Mouse (Mus musculus) heart, postnatal 0 days (tissue): ENCODE data around the gene Trak1. TPM values are rescaled to one million over a fixed set of nuclear protein-coding genes. Genes with fewer than 3 reads are reported as not detected.
A peak's percentile ranks its signal among the peaks of the same experiment; 100 is the strongest.

Experiments used
- ATAC-seq: fragments of 200-750 bp; cut with Nextera tagmentation; 2 replicates; pipeline ENCODE4 v1.8.0; 2017; ENCODE audit warnings: low read depth, moderate number of reproducible peaks, moderate library complexity; ENCODE audit not compliant: insufficient read depth
- DNase-seq: peaks from one replicate; pipeline ENCODE4 v3.0.0-alpha.2; 2016; ENCODE audit warnings: low spot score
- H3K27ac ChIP-seq: fragments of 300-500 bp; sonication (generic); 2 replicates; pipeline ENCODE4 v1.5.1; 2014; ENCODE audit warnings: low read depth, mild to moderate bottlenecking
- H3K27me3 ChIP-seq: fragments of 300-500 bp; sonication (generic); 2 replicates; pipeline ENCODE4 v1.6.1; 2014; ENCODE audit warnings: low read length, mixed read lengths; ENCODE audit not compliant: control insufficient read depth, insufficient read depth
- H3K36me3 ChIP-seq: fragments of 300-500 bp; sonication (generic); replicated peaks from 2 replicates; pipeline ENCODE4 v1.6.1; 2014; ENCODE audit warnings: low read length, mixed read lengths; ENCODE audit not compliant: control insufficient read depth, insufficient read depth
- H3K4me1 ChIP-seq: fragments of 300-500 bp; sonication (generic); 2 replicates; pipeline ENCODE4 v1.6.1; 2014; ENCODE audit warnings: antibody characterized with exemption; ENCODE audit not compliant: control insufficient read depth, insufficient read depth
- H3K4me2 ChIP-seq: fragments of 300-500 bp; sonication (generic); 2 replicates; pipeline ENCODE4 v1.6.1; 2014; ENCODE audit warnings: low read depth, mild to moderate bottlenecking, low read length, moderate library complexity
- H3K4me3 ChIP-seq: fragments of 300-500 bp; sonication (generic); 2 replicates; pipeline ENCODE4 v1.5.1; 2014; ENCODE audit warnings: low read depth, low read length
- H3K9ac ChIP-seq: fragments of 300-500 bp; sonication (generic); replicated peaks from 2 replicates; pipeline ENCODE4 v1.6.1; 2014; ENCODE audit warnings: low read depth, low read length, mixed read lengths
- H3K9me3 ChIP-seq: fragments of 300-500 bp; sonication (generic); replicated peaks from 2 replicates; pipeline ENCODE4 v1.6.1; 2016; ENCODE audit warnings: low read length; ENCODE audit not compliant: control insufficient read depth
- CTCF ChIP-seq: IDR thresholded peaks from 2 replicates; pipeline ENCODE4 v1.5.1; 2016; ENCODE audit warnings: antibody characterized with exemption, control low read depth, low read depth
- EP300 ChIP-seq: IDR thresholded peaks from 2 replicates; pipeline ENCODE4 v1.6.1; 2016; ENCODE audit warnings: antibody characterized with exemption, low read depth
- WGBS: fragments of 180-500 bp; shearing (Covaris S2); extraction: QIAGEN DNeasy Blood & Tissue Kit; methylation state at CpG from one replicate; pipeline ENCODE4 v1.1.7; 2014; 5-methylcytosine and 5-hydroxymethylcytosine counted together
- polyA plus RNA-seq: library from polyadenylated mRNA; unstranded; fragments of >200 nt; fragmentation: Nextera tagmentation; extraction: Ambion mirVana; gene quantifications from 2 replicates; pipeline ENCODE4 v1.2.1, GENCODE M21; 2015
- total RNA-seq: library from RNA; depleted of rRNA; stranded (reverse); fragments of >200 nt; gene quantifications from 2 replicates; pipeline ENCODE4 v1.2.3, GENCODE M21; 2014; ENCODE audit warnings: low replicate concordance

The Trak1 gene
- total and polyA plus RNA-seq, 2 experiments from 2014 or later, result 59.3 to 113 TPM

- no peak overlapping the region for H3K4me2 ChIP-seq
- no peaks in the 10 kb centered on the region for H3K27me3 ChIP-seq
- DNase-seq (no peak), ATAC-seq (no peak)
- no peak overlapping the region for H3K9ac ChIP-seq
- H3K9me3 ChIP-seq, result no peaks in the 10 kb centered on the region
- H3K27ac ChIP-seq, result no peak overlapping the region
- peaks cover 83% of the 10 kb centered on the region for H3K36me3 ChIP-seq
- H3K4me1 ChIP-seq, result peaks cover 10% of the 10 kb centered on the region; the same call in 1 of the 2 replicates
- WGBS, result 84% methylated on average over 6 of the region's 6 CpGs
- TF ChIP-seq EP300, result no peak
- TF ChIP-seq CTCF, result no peak
- H3K4me3 ChIP-seq, result no peak overlapping the region
Observed at GRCm38 (mm10) chr9:121469711-121470110, 172.4 kb downstream of the Trak1 start.

DNA sequence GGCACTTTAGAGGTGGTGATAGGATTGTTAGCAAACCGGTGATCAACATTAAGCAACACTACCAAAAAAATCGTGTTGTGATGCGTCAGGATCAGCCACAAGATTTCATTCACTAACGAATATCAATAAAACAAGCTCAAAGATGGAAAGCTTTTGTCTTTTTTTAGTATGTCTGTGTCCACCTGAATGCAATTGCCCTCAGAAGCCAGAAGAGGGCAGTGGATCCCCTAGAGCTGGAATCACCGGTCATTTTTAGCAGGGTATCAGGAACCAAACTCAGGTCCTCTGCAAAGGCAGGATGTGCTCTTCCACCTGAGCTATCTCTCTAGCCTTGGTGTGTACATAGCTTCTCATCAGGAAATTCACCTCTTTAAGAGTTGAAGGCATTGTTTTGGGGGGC, 177.5 kb downstream of the Trak1 start:
- Histone ChIP-seq H3K9me3 (no peaks in the 10 kb centered on the region), H3K9ac (no peak overlapping the region), H3K4me2 (no peak overlapping the region), H3K36me3 (peaks cover 50% of the 10 kb centered on the region), H3K4me3 (no peak overlapping the region), H3K27me3 (no peaks in the 10 kb centered on the region), H3K27ac (no peak overlapping the region), H3K4me1 (no peaks in the 10 kb centered on the region)
- 84% methylated on average over 5 of the region's 5 CpGs for WGBS
- no peak for DNase-seq
- ATAC-seq, result no peak
- TF ChIP-seq EP300 (no peak), CTCF (0 out of 2 replicates have a peak, but pooled peaks have one; percentile 21)

DNA sequence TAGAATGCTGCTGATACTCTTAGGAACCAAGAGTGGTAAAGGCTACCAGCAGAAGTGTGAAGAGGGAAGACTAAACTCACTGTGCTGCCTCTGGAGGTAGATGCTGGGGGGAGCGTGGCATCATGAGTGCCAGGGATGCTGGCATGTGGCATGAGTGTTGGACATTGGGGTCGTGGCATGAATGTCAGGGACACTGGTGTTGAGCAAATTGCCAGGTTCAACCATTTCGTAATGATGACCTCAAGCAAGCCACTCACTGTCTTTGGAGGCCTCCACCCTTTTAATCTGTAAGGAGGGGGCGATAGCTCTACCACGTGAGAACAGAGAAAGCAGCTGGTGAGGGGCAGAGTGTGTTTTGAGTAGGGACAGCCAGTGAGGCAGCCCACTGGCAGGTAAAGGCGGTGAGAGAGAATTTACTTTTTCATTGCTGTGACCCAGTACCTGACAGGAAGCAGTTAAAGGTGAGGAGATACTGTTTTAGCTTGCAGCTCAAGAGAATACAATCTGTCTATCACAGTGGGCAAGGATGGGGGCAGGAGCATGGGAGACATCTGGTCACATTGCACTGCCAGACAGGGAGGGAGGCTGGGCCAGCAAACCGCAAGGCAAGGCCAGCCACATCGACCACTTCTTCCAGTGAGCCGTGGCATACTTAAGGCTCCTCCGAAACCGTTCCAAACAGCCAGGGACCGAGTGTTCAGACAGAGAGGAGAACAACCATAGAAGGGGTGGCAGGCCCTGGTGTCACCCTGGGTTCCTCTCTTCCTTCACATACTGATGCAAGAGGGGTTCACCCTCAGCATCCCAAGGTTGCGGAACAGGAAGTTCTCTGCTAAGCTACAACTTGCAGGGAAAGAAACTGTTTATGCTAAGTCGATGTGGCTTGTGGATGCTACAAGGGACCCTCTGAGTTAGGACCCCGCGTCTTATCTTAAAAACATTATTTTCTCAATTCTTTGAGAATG, 178.5 kb downstream of the Trak1 start:
- Histone ChIP-seq H3K27ac (no peak overlapping the region), H3K36me3 (peaks cover 43% of the 10 kb centered on the region), H3K4me2 (no peak overlapping the region), H3K4me3 (no peak overlapping the region), H3K27me3 (no peaks in the 10 kb centered on the region), H3K9ac (no peak overlapping the region), H3K9me3 (no peaks in the 10 kb centered on the region), H3K4me1 (no peaks in the 10 kb centered on the region)
- 70% methylated on average over 16 of the region's 16 CpGs for WGBS
- ATAC-seq (no peak), DNase-seq (no peak)
- TF ChIP-seq CTCF (no peak), EP300 (no peak)

GRCm38 (mm10) chr9:121477305-121477911, 180.1 kb downstream of the Trak1 start:
- WGBS, result 10% methylated on average over 15 of the region's 15 CpGs
- H3K9me3 ChIP-seq, result no peaks in the 10 kb centered on the region
- H3K27me3 ChIP-seq, result no peaks in the 10 kb centered on the region
- ATAC-seq (peak; percentile 62; the same call in 1 of the 2 replicates), DNase-seq (peak; percentile 62)
- peak; percentile 77 for TF ChIP-seq CTCF
- TF ChIP-seq EP300, result no peak
- H3K4me1 ChIP-seq, result no peaks in the 10 kb centered on the region
- peak overlapping the region; percentile 8; the same call in 1 of the 2 replicates for H3K4me3 ChIP-seq
- H3K27ac ChIP-seq, result no peak overlapping the region
- H3K9ac ChIP-seq, result no peak overlapping the region
- H3K4me2 ChIP-seq, result peak overlapping the region; percentile 43
- H3K36me3 ChIP-seq, result peaks cover 26% of the 10 kb centered on the region

DNA sequence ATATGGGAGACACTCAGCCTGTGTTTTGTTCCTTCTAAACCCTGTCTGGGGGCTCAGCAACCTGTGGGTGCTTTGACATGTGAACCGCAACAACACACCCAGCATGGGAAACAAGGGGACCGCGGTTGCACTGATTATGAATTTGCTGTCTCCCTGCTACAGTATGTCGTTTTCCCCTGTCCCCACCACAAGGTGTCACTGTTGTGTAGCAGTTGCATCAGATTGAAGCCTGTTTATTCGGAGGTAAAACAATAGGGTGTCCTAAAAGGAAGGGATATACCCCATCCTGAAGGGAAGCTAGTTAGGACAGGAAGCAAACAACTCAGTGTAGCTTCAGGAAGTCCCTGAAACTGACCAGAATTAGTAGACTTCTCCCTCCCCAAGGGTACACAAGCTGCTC, 182.2 kb downstream of the Trak1 start:
- TF ChIP-seq CTCF (peak; percentile 97), EP300 (no peak)
- H3K27ac ChIP-seq, result no peak overlapping the region
- peaks cover 6% of the 10 kb centered on the region for H3K36me3 ChIP-seq
- no peaks in the 10 kb centered on the region for H3K27me3 ChIP-seq
- no peak overlapping the region for H3K4me2 ChIP-seq
- H3K9me3 ChIP-seq, result no peaks in the 10 kb centered on the region
- H3K4me1 ChIP-seq, result no peaks in the 10 kb centered on the region
- peak; percentile 56 for DNase-seq
- peak; percentile 55 for ATAC-seq
- H3K9ac ChIP-seq, result no peak overlapping the region
- WGBS, result 26% methylated on average over 5 of the region's 5 CpGs
- H3K4me3 ChIP-seq, result no peak overlapping the region
